Mouse (Mus musculus): Measurements from ENCODE around the gene Nckipsd. TPM values are rescaled to one million over a fixed set of nuclear protein-coding genes. Genes with fewer than 3 reads are reported as not detected.

The Nckipsd gene
- polyA plus RNA-seq, 1 experiment from 2014 or later = 14.1 TPM

DNA sequence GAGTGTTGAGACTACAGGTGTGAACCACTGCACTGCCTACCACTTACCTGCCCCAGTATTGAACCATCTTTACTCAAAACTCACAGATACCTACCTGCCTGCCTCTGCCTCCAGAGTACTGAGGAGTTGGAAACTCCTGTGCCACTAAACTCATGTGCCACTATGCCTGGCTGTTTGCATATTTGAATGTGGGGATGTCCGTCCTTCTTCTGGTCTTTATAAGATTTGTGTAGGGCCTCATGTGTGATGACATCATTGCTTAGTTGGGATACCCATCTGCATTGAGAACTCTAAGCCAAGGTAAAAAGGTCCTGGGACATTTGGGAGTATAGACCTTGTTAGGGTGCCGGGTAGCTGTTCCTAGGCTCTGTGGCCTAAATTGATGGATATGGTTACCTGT lies 21.1 kb upstream of the Nckipsd start:
- H3K36me3 ChIP-seq (replicated peaks) = peaks cover 35% of the 10 kb centered on the region
- no peaks in the 10 kb centered on the region for H3K27me3 ChIP-seq (ENCODE audit: poor library complexity, severe bottlenecking)
- no peaks in the 10 kb centered on the region for H3K9me3 ChIP-seq
- H3K4me3 ChIP-seq = no peak overlapping the region
- no peak for DNase-seq (ENCODE audit: extremely low spot score, low spot score)
- no peak overlapping the region for H3K27ac ChIP-seq
- peaks cover 78% of the 10 kb centered on the region for H3K4me1 ChIP-seq
- 91% methylated on average over 2 of the region's 2 CpGs for WGBS

DNA sequence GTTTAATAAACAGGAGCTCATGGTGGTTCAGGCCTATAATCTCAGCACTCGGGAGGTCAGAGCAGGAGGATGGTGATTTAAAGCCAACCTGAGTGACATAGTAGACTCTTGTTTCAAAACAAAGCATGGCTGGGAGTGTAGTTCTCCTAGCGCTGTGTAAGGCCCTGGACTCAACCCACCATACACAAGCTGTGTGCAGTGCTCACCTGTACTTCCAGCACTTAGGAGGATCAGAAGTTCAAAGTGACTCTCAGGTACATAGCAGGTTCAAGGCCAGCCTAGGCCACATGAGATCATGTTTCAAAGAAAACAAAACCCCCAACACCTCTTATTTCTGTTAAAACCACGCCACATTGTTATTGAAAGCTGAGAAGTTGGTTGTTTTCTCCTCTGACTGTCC lies 19.5 kb upstream of the Nckipsd start:
- Histone ChIP-seq H3K27me3 (ENCODE audit: poor library complexity, severe bottlenecking) (no peaks in the 10 kb centered on the region), H3K4me3 (no peak overlapping the region), H3K27ac (no peak overlapping the region), H3K9me3 (no peaks in the 10 kb centered on the region), H3K36me3 (replicated peaks) (peaks cover 42% of the 10 kb centered on the region), H3K4me1 (peaks cover 80% of the 10 kb centered on the region)
- 84% methylated on average over 3 of the region's 3 CpGs for WGBS
- DNase-seq (ENCODE audit: extremely low spot score, low spot score) = no peak

GRCm38 (mm10) chr9:108792307-108792706 lies 15.9 kb upstream of the Nckipsd start:
- 88% methylated on average over 1 of the region's 1 CpGs for WGBS
- H3K4me3 ChIP-seq = no peak overlapping the region
- H3K27me3 ChIP-seq (ENCODE audit: poor library complexity, severe bottlenecking) = no peaks in the 10 kb centered on the region
- DNase-seq (ENCODE audit: extremely low spot score, low spot score) = no peak
- H3K36me3 ChIP-seq (replicated peaks) = peaks cover 54% of the 10 kb centered on the region
- H3K27ac ChIP-seq = no peak overlapping the region
- peaks cover 87% of the 10 kb centered on the region for H3K4me1 ChIP-seq
- no peaks in the 10 kb centered on the region for H3K9me3 ChIP-seq

DNA sequence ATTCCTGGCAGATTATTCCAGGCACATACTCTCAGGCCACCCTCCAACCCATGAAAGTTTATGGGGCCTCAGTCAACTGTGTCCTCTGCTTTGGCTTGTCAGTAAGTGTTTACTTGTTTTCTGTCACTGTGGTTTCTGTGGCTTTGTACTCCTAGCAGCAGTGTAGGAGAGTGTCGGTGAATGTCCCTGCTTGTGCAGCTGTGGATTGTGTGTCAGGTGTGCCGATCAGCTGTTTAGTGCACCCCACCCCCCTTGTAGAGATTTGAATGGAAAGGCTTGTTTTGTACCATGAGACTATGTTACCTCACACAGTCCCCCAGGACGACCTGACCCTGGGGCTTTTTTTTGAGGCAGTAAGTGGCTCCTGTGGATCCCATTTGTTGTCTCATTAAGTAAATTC lies 15.4 kb upstream of the Nckipsd start:
- H3K4me3 ChIP-seq = no peak overlapping the region
- H3K27ac ChIP-seq = no peak overlapping the region
- no peaks in the 10 kb centered on the region for H3K9me3 ChIP-seq
- 59% methylated on average over 3 of the region's 3 CpGs for WGBS
- peaks cover 86% of the 10 kb centered on the region for H3K4me1 ChIP-seq
- DNase-seq (ENCODE audit: extremely low spot score, low spot score) = no peak
- peaks cover 54% of the 10 kb centered on the region for H3K36me3 ChIP-seq (replicated peaks)
- no peaks in the 10 kb centered on the region for H3K27me3 ChIP-seq (ENCODE audit: poor library complexity, severe bottlenecking)

DNA sequence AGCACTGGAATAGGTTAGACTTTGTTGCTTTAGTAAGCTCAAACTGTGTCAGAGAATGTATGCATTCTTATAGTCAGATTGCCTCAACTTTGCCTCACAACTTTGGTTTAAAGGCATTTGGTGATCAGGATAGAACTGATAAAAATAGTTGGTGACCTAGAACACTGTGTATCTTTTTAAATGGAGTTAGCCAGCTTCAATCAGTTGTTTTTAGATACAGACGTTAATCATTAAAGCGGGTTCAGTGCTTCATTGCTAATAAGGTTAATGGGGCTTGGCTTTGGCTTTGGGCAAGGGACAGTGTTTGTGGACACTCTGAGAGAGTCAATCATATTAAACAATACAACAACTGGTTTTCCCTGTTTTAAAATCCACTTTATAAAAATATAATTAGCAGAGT lies 12.9 kb upstream of the Nckipsd start:
- H3K27me3 ChIP-seq (ENCODE audit: poor library complexity, severe bottlenecking) = no peaks in the 10 kb centered on the region
- no peak for DNase-seq (ENCODE audit: extremely low spot score, low spot score)
- H3K27ac ChIP-seq = no peak overlapping the region
- peak overlapping the region; percentile 28; the same call in 1 of the 2 replicates for H3K4me3 ChIP-seq
- H3K9me3 ChIP-seq = no peaks in the 10 kb centered on the region
- 77% methylated on average over 2 of the region's 2 CpGs for WGBS
- peaks cover 62% of the 10 kb centered on the region for H3K4me1 ChIP-seq
- peaks cover 67% of the 10 kb centered on the region for H3K36me3 ChIP-seq (replicated peaks)

GRCm38 (mm10) chr9:108795762-108796161 lies 12.4 kb upstream of the Nckipsd start:
- Histone ChIP-seq H3K27me3 (ENCODE audit: poor library complexity, severe bottlenecking) (no peaks in the 10 kb centered on the region), H3K4me1 (peaks cover 59% of the 10 kb centered on the region), H3K36me3 (replicated peaks) (peaks cover 65% of the 10 kb centered on the region), H3K4me3 (peak overlapping the region; percentile 28; the same call in 1 of the 2 replicates), H3K27ac (peak overlapping the region; percentile 4; the same call in 1 of the 2 replicates), H3K9me3 (no peaks in the 10 kb centered on the region)
- WGBS = 45% methylated on average over 11 of the region's 11 CpGs
- no peak for DNase-seq (ENCODE audit: extremely low spot score, low spot score)

GRCm38 (mm10) chr9:108796351-108796981 lies 11.7 kb upstream of the Nckipsd start:
- Histone ChIP-seq H3K4me3 (peak overlapping the region; percentile 28; the same call in 1 of the 2 replicates), H3K4me1 (peaks cover 59% of the 10 kb centered on the region), H3K9me3 (no peaks in the 10 kb centered on the region), H3K36me3 (replicated peaks) (peaks cover 72% of the 10 kb centered on the region), H3K27me3 (ENCODE audit: poor library complexity, severe bottlenecking) (no peaks in the 10 kb centered on the region), H3K27ac (peak overlapping the region; percentile 4; the same call in 1 of the 2 replicates)
- 76% methylated on average over 4 of the region's 4 CpGs for WGBS
- DNase-seq (ENCODE audit: extremely low spot score, low spot score) = no peak

- Histone ChIP-seq H3K4me1 (peaks cover 51% of the 10 kb centered on the region), H3K36me3 (replicated peaks) (peaks cover 82% of the 10 kb centered on the region), H3K27ac (no peak overlapping the region; the same call in 1 of the 2 replicates), H3K9me3 (no peaks in the 10 kb centered on the region), H3K27me3 (ENCODE audit: poor library complexity, severe bottlenecking) (no peaks in the 10 kb centered on the region), H3K4me3 (no peak overlapping the region)
- 92% methylated on average over 7 of the region's 7 CpGs for WGBS
- no peak for DNase-seq (ENCODE audit: extremely low spot score, low spot score)
These were observed 10.7 kb upstream of the Nckipsd start for GRCm38 (mm10) chr9:108797477-108797876.

- no peak overlapping the region for H3K4me3 ChIP-seq
- H3K27ac ChIP-seq = no peak overlapping the region
- no peaks in the 10 kb centered on the region for H3K27me3 ChIP-seq (ENCODE audit: poor library complexity, severe bottlenecking)
- H3K4me1 ChIP-seq = peaks cover 39% of the 10 kb centered on the region
- no peaks in the 10 kb centered on the region for H3K9me3 ChIP-seq
- WGBS = 89% methylated on average over 5 of the region's 5 CpGs
- DNase-seq (ENCODE audit: extremely low spot score, low spot score) = no peak
- peaks cover 87% of the 10 kb centered on the region for H3K36me3 ChIP-seq (replicated peaks)
These were observed 9.6 kb upstream of the Nckipsd start for GRCm38 (mm10) chr9:108798508-108799075.

GRCm38 (mm10) chr9:108799564-108799963 lies 8.6 kb upstream of the Nckipsd start:
- H3K27me3 ChIP-seq (ENCODE audit: poor library complexity, severe bottlenecking) = no peaks in the 10 kb centered on the region
- H3K4me1 ChIP-seq = peaks cover 31% of the 10 kb centered on the region
- WGBS = 91% methylated on average over 3 of the region's 3 CpGs
- H3K4me3 ChIP-seq = no peak overlapping the region
- peaks cover 88% of the 10 kb centered on the region for H3K36me3 ChIP-seq (replicated peaks)
- no peak overlapping the region for H3K27ac ChIP-seq
- no peaks in the 10 kb centered on the region for H3K9me3 ChIP-seq
- DNase-seq (ENCODE audit: extremely low spot score, low spot score) = no peak

- H3K27ac ChIP-seq = no peak overlapping the region
- WGBS = 96% methylated on average over 8 of the region's 8 CpGs
These were observed 2.4 kb upstream of the Nckipsd start for GRCm38 (mm10) chr9:108805768-108806167.

DNA sequence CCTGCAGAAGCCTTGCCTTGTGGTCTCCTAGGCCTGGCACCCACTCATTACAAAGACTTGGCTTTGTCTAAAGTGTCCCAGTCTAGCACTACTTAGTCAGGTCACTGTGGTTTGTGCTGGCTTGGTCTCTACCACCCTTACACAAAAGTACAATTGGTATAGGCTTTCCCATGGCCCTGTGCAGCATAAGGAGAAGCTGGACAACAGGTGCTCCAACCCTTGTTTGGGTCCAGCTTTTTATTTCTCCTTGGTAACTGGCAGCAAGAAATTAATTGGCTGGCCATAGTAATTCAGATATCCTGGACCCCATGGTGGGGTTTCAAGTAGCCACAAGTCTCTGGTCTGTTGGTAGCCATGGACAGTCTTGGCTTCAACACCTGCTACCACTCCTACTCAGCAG lies 1.8 kb upstream of the Nckipsd start:
- Histone ChIP-seq H3K4me1 (peaks cover 25% of the 10 kb centered on the region), H3K4me3 (no peak overlapping the region), H3K27ac (no peak overlapping the region), H3K36me3 (replicated peaks) (peaks cover 74% of the 10 kb centered on the region), H3K27me3 (ENCODE audit: poor library complexity, severe bottlenecking) (no peaks in the 10 kb centered on the region), H3K9me3 (no peaks in the 10 kb centered on the region)
- no peak for DNase-seq (ENCODE audit: extremely low spot score, low spot score)

More at GRCm38 (mm10) chr9:108805768-108806167, 2.4 kb upstream of the Nckipsd start:
- peaks cover 25% of the 10 kb centered on the region for H3K4me1 ChIP-seq
- no peak for DNase-seq (ENCODE audit: extremely low spot score, low spot score)
- H3K9me3 ChIP-seq = no peaks in the 10 kb centered on the region
- H3K36me3 ChIP-seq (replicated peaks) = peaks cover 77% of the 10 kb centered on the region
- no peak overlapping the region for H3K4me3 ChIP-seq
- no peaks in the 10 kb centered on the region for H3K27me3 ChIP-seq (ENCODE audit: poor library complexity, severe bottlenecking)

DNA sequence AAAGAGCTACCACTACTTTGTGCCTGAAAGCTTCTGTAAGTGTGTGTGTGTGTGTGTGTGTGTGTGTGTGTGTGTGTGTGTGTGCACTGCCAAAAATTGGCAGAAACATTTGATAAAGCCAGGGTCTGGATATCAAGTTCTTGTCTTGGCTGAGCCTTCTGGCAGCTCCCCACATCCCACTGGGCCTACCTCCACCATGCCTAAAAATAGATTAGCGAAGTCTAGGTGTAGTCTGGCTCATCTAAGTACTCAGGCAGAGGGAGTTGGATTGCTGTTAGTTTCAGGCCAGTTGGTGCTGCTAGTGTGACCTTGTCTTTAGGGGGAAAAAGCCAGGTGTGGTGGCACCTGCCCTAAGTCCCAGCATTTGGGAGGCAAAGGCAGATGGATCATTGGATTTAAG lies 1.3 kb upstream of the Nckipsd start:
- Histone ChIP-seq H3K4me1 (peaks cover 25% of the 10 kb centered on the region), H3K36me3 (replicated peaks) (peaks cover 74% of the 10 kb centered on the region), H3K27me3 (ENCODE audit: poor library complexity, severe bottlenecking) (no peaks in the 10 kb centered on the region), H3K4me3 (no peak overlapping the region), H3K9me3 (no peaks in the 10 kb centered on the region), H3K27ac (no peak overlapping the region)
- WGBS = 93% methylated on average over 1 of the region's 1 CpGs
- DNase-seq (ENCODE audit: extremely low spot score, low spot score) = no peak
